Mouse (Mus musculus): ENCODE measurements at regions not wholly inside any gene's neighbourhood (a gene's known extent, or its start where the extent isn't known, plus 50 kb on each side); places are given as distances from the start of the nearest gene placed in this dataset.
"Not testable (repeated sequence)": the region's sequence is repeated elsewhere in the genome, so short reads cannot be mapped to it uniquely, and the experiment has no call there.

- no peak for DNase-seq (ENCODE audit: low spot score in 2 of 2)
These were observed 240.6 kb downstream of the Ano6 start for GRCm38 (mm10) chr15:96031085-96031780.

GRCm38 (mm10) chr15:96035273-96035672 is 244.6 kb downstream of the Ano6 start:
- DNase-seq (ENCODE audit: low spot score in 2 of 2): no peak

- no peak for DNase-seq (ENCODE audit: low spot score in 2 of 2)
These were observed 241.8 kb upstream of the Arid2 start for GRCm38 (mm10) chr15:96045561-96045960.

GRCm38 (mm10) chr15:96046651-96047050 is 240.7 kb upstream of the Arid2 start:
- no peak for DNase-seq (ENCODE audit: low spot score in 2 of 2)

GRCm38 (mm10) chr15:96050416-96050815 is 236.9 kb upstream of the Arid2 start:
- no peak for DNase-seq (ENCODE audit: low spot score in 2 of 2)

GRCm38 (mm10) chr15:96052586-96052985 is 234.7 kb upstream of the Arid2 start:
- no peak for DNase-seq (ENCODE audit: low spot score in 2 of 2)

GRCm38 (mm10) chr15:96055361-96055760 is 232.0 kb upstream of the Arid2 start:
- no peak for DNase-seq (ENCODE audit: low spot score in 2 of 2)

- no peak for DNase-seq (ENCODE audit: low spot score in 2 of 2)
These were observed 231.4 kb upstream of the Arid2 start for GRCm38 (mm10) chr15:96055796-96056473.

- DNase-seq (ENCODE audit: low spot score in 2 of 2): no peak
These were observed 227.7 kb upstream of the Arid2 start for GRCm38 (mm10) chr15:96059623-96060022.

GRCm38 (mm10) chr15:96064499-96065217 is 222.7 kb upstream of the Arid2 start:
- no peak for DNase-seq (ENCODE audit: low spot score in 2 of 2)

- DNase-seq (ENCODE audit: low spot score in 2 of 2): no peak
These were observed 211.7 kb upstream of the Arid2 start for GRCm38 (mm10) chr15:96075615-96076014.

GRCm38 (mm10) chr15:96077756-96078155 is 209.6 kb upstream of the Arid2 start:
- DNase-seq (ENCODE audit: low spot score in 2 of 2): no peak

- DNase-seq (ENCODE audit: low spot score in 2 of 2): no peak
These were observed 208.7 kb upstream of the Arid2 start for GRCm38 (mm10) chr15:96078580-96078979.

- DNase-seq (ENCODE audit: low spot score in 2 of 2): no peak
These were observed 197.6 kb upstream of the Arid2 start for GRCm38 (mm10) chr15:96089676-96090075.

GRCm38 (mm10) chr15:96096438-96096837 is 190.9 kb upstream of the Arid2 start:
- no peak for DNase-seq (ENCODE audit: low spot score in 2 of 2)

GRCm38 (mm10) chr15:96098821-96099220 is 188.5 kb upstream of the Arid2 start:
- no peak for DNase-seq (ENCODE audit: low spot score in 2 of 2)

GRCm38 (mm10) chr15:96099844-96100640 is 187.3 kb upstream of the Arid2 start:
- not testable (repeated sequence) for DNase-seq (ENCODE audit: low spot score in 2 of 2)

GRCm38 (mm10) chr15:96103737-96104136 is 183.6 kb upstream of the Arid2 start:
- DNase-seq (ENCODE audit: low spot score in 2 of 2): peak; percentile 31 to 36

- DNase-seq (ENCODE audit: low spot score in 2 of 2): no peak
These were observed 179.8 kb upstream of the Arid2 start for GRCm38 (mm10) chr15:96107503-96107902.

- no peak for DNase-seq (ENCODE audit: low spot score in 2 of 2)
These were observed 174.2 kb upstream of the Arid2 start for GRCm38 (mm10) chr15:96113091-96113490.

GRCm38 (mm10) chr15:96114616-96115015 is 172.7 kb upstream of the Arid2 start:
- DNase-seq (ENCODE audit: low spot score in 2 of 2): no peak

- DNase-seq (ENCODE audit: low spot score in 2 of 2): peak in 1 of 2 experiments; percentile 42
These were observed 172.1 kb upstream of the Arid2 start for GRCm38 (mm10) chr15:96115196-96115595.
